Mouse (Mus musculus) liver, embryonic 11.5 days (tissue): ENCODE measurements around the gene Slc6a5. TPM values are rescaled to one million over a fixed set of nuclear protein-coding genes. Genes with fewer than 3 reads are reported as not detected.

Experiments used
- ATAC-seq: fragments of 200-750 bp; cut with Nextera tagmentation; replicated peaks from 2 replicates; pipeline ENCODE4 v1.8.0; 2017; ENCODE audit warnings: moderate number of reproducible peaks, mild to moderate bottlenecking, moderate TSS enrichment, moderate library complexity; ENCODE audit not compliant: low FRiP score
- DNase-seq: peaks from one replicate; pipeline ENCODE4 v3.0.0-alpha.2; 2017; ENCODE audit warnings: low spot score
- H3K27ac ChIP-seq: fragments of 300-500 bp; sonication (generic); 2 replicates; pipeline ENCODE4 v1.5.1; 2014; ENCODE audit warnings: mild to moderate bottlenecking, low read depth, low read length, control low read depth
- H3K27me3 ChIP-seq: fragments of 300-500 bp; sonication (generic); replicated peaks from 2 replicates; pipeline ENCODE4 v1.6.1; 2014; ENCODE audit warnings: low read length, mixed read lengths; ENCODE audit not compliant: control insufficient read depth, insufficient read depth
- H3K36me3 ChIP-seq: fragments of 300-500 bp; sonication (generic); 2 replicates; pipeline ENCODE4 v1.6.1; 2014; ENCODE audit warnings: mild to moderate bottlenecking, low read length, moderate library complexity, mixed read lengths; ENCODE audit not compliant: control insufficient read depth, insufficient read depth
- H3K4me1 ChIP-seq: fragments of 300-500 bp; sonication (generic); replicated peaks from 2 replicates; pipeline ENCODE4 v1.6.1; 2014; ENCODE audit warnings: low read length, mixed read lengths; ENCODE audit not compliant: control insufficient read depth, insufficient read depth
- H3K4me2 ChIP-seq: fragments of 300-500 bp; sonication (generic); 2 replicates; pipeline ENCODE4 v1.6.1; 2014; ENCODE audit warnings: mild to moderate bottlenecking, control low read depth, moderate library complexity
- H3K4me3 ChIP-seq: fragments of 300-500 bp; sonication (generic); 2 replicates; pipeline ENCODE4 v1.5.1; 2014; ENCODE audit warnings: low read depth, low read length, control low read depth
- H3K9ac ChIP-seq: fragments of 300-500 bp; sonication (generic); 2 replicates; pipeline ENCODE4 v1.6.1; 2014; ENCODE audit warnings: low read depth, low read length, control low read depth
- H3K9me3 ChIP-seq: fragments of 300-500 bp; sonication (generic); 2 replicates; pipeline ENCODE4 v1.6.1; 2016; ENCODE audit warnings: low read length, inconsistent platforms, mixed read lengths; ENCODE audit not compliant: control insufficient read depth
- WGBS: fragments of 180-500 bp; shearing (Covaris S2); extraction: QIAGEN DNeasy Blood & Tissue Kit; methylation state at CpG from one replicate; pipeline ENCODE4 v1.1.7; 2014; 5-methylcytosine and 5-hydroxymethylcytosine counted together
- polyA plus RNA-seq: library from polyadenylated mRNA; unstranded; fragments of >200 nt; fragmentation: Nextera tagmentation; extraction: Ambion mirVana; gene quantifications from 2 replicates; pipeline ENCODE4 v1.2.1, GENCODE M21; 2014

The Slc6a5 gene
- polyA plus RNA-seq, 1 experiment from 2014 or later = not detected

DNA sequence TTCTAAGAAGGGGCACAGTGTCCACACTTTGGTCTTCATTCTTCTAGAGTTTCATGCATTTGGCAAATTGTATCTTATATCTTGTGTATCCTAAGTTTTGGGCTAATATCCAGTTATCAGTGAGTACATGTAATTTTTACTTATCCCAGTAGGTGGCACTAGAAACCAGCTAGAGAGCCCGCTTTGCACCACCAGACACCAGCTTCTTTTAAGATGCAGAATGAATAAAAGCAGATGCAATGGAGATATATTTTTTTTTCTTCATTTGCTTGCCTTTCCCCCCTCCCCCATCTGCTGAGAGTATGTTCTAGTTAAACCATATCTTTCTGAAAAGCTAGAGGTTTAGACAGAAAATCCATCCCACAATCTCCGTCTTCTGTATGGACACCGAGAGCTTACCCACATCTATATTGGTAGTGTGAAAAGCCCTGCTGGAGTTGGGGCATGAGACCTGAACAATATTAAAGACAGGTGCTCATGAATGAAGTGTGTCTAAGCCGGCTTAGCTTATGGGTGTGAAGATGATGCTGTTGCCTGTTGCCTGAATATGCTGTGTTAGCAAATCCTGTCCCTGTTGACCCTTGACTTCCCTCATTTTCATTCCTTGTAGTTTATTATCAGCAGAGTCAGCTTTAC lies 43.7 kb downstream of the Slc6a5 start:
- DNase-seq (no peak), ATAC-seq (no peak)
- no peaks in the 10 kb centered on the region for H3K4me1 ChIP-seq
- no peaks in the 10 kb centered on the region for H3K27me3 ChIP-seq
- no peak overlapping the region for H3K4me3 ChIP-seq
- H3K4me2 ChIP-seq = no peak overlapping the region
- no peak overlapping the region for H3K27ac ChIP-seq
- no peak overlapping the region for H3K9ac ChIP-seq
- no peaks in the 10 kb centered on the region for H3K9me3 ChIP-seq
- 56% methylated on average over 4 of the region's 4 CpGs for WGBS
- H3K36me3 ChIP-seq = no peaks in the 10 kb centered on the region

DNA sequence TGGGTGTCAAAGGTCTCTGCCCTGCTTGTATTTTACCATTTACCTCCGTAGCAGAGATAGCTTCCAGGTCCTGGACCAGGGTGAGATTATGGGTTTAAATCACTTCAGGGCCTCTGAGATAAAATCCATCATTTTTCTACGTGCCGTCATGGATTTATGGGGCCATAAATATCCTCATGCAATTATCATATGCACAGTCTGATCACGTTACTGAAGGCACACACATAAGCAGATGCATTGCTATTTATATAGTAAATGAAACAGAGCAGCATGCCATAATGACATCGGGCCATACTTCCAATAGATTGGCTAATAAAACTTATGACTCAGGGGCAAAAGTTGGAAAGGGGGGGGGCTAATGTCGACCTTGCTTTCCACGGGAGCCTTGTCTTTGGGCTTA lies 44.9 kb downstream of the Slc6a5 start:
- DNase-seq (no peak), ATAC-seq (no peak)
- WGBS = 74% methylated on average over 7 of the region's 7 CpGs
- H3K4me3 ChIP-seq = no peak overlapping the region
- no peak overlapping the region for H3K27ac ChIP-seq
- H3K9me3 ChIP-seq = no peaks in the 10 kb centered on the region
- H3K4me2 ChIP-seq = no peak overlapping the region
- no peaks in the 10 kb centered on the region for H3K27me3 ChIP-seq
- H3K4me1 ChIP-seq = no peaks in the 10 kb centered on the region
- H3K36me3 ChIP-seq = no peaks in the 10 kb centered on the region
- H3K9ac ChIP-seq = no peak overlapping the region

DNA sequence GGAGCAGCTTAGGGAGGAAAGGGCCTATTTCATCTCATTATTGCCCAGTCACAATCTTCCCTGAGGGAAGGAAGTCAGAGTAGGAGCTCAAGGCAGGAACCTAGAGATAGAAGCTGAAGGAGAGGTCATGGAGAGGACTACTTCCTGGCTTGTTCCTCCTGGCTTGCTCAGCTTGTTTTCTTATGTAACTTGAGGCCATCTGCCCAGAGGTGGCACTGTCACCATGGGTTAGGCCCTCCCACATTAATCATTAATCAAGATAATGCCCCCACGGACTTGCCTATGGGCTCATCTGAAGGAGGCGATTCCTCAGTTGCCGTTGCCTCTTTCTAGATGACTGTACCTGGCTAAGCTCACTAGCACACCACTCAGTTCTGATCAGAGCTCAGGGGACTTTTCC lies 47.2 kb downstream of the Slc6a5 start:
- Histone ChIP-seq H3K4me2 (no peak overlapping the region), H3K4me1 (no peaks in the 10 kb centered on the region), H3K27ac (no peak overlapping the region), H3K9me3 (no peaks in the 10 kb centered on the region), H3K9ac (no peak overlapping the region), H3K27me3 (no peaks in the 10 kb centered on the region), H3K36me3 (no peaks in the 10 kb centered on the region), H3K4me3 (no peak overlapping the region)
- 64% methylated on average over 3 of the region's 3 CpGs for WGBS
- DNase-seq (no peak), ATAC-seq (no peak)

DNA sequence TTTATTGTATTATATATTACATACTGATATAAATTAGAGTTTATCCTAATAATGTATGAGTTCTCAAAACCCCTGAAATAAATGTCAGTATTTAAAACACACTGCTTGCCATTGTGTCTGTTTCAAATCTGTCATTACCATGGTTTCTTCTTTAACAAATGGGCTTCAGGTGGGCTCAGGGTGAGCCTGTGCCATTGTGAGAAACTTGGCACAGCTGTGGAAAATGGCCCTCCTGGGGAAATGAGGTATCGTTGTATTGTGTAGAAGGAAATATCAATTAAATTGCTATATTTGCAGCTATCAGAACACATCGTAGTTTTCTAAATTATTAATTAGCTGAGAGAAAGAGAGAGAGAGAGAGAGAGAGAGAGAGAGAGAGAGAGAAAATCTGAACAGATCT lies 53.8 kb downstream of the Slc6a5 start:
- 82% methylated on average over 2 of the region's 2 CpGs for WGBS

DNA sequence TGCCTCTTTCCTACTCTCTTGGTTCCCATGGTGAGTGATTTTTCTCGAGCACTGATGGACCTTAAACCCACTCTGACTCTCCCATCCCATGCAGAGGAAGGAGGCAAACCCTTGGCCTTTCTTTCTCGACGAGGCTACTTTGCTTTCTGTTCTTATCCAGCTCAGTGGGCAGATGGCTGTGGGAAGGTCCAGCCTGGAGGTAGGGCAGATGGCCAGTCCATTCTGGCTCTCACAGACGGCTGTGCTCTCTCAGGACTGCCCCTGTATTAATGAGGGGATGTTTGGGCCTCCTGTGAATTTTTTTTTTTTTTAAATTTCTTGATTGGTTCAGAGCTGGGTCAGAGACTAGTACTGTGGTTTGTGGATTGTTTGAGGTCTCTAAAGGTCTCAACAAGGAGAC lies 59.6 kb downstream of the Slc6a5 start:
- H3K9me3 ChIP-seq = no peaks in the 10 kb centered on the region
- DNase-seq (no peak), ATAC-seq (no peak)
- H3K36me3 ChIP-seq = no peaks in the 10 kb centered on the region
- peaks cover 10% of the 10 kb centered on the region for H3K27me3 ChIP-seq
- whole genome bisulfite sequencing = 41% methylated on average over 4 of the region's 4 CpGs
- H3K4me3 ChIP-seq = no peak overlapping the region
- no peak overlapping the region for H3K9ac ChIP-seq
- H3K4me2 ChIP-seq = no peak overlapping the region
- H3K4me1 ChIP-seq = no peaks in the 10 kb centered on the region
- no peak overlapping the region for H3K27ac ChIP-seq

More for the DNA sequence above, 53.8 kb downstream of the Slc6a5 start:
- no peaks in the 10 kb centered on the region for H3K27me3 ChIP-seq
- DNase-seq (no peak), ATAC-seq (no peak)
- H3K4me1 ChIP-seq = no peaks in the 10 kb centered on the region
- no peak overlapping the region for H3K27ac ChIP-seq
- no peak overlapping the region for H3K4me2 ChIP-seq
- H3K4me3 ChIP-seq = no peak overlapping the region
- H3K36me3 ChIP-seq = no peaks in the 10 kb centered on the region
- no peak overlapping the region for H3K9ac ChIP-seq
- H3K9me3 ChIP-seq = no peaks in the 10 kb centered on the region

DNA sequence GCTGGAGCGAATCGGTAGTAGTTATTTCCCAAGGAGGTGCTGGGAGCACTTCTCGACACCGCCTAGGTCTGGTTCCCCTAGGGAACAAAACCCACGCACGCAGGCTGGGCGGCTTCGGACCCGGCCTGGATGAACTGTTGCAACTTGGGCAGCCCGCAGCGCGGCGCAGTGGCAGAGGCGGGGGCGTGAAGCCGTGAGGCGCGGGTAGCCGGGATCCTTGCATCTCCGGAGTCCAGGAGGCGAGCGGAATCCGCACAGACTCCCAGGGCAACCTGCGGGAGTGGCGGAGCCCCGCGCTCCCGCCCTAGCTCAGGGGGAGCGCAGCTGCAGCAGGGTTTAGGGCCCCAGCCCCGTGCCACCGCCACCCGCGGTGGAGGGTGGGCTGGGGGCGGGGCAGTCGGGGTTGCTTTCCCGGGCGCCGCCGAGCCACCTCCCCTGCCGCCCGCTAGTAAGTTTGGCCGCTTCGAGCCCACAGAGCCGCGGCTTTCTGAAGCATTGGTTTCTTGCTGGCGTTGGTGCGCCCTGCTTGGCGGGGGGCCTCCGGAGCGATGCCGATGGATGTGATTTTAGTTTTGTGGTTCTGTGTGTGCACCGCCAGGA lies 65.0 kb downstream of the Slc6a5 start, which contains the start of gene Nell1:
TSS of gene Nell1 (plus strand) at position 24 of the 600 bp plus-strand sequence.
- no peak within 1 kb of the TSS for H3K9ac ChIP-seq
- peaks cover 48% of the 10 kb centered on the region for H3K27me3 ChIP-seq
- peak within 1 kb of the TSS; percentile 69 for H3K4me2 ChIP-seq
- peak within 1 kb of the TSS; percentile 48 for H3K4me3 ChIP-seq
- no peaks in the 10 kb centered on the region for H3K9me3 ChIP-seq
- no peak for DNase-seq
- 2% methylated on average over 52 of the region's 52 CpGs for WGBS
- H3K36me3 ChIP-seq = no peaks in the 10 kb centered on the region
- no peak within 1 kb of the TSS for H3K27ac ChIP-seq
- H3K4me1 ChIP-seq = no peaks in the 10 kb centered on the region
- no peak for ATAC-seq

DNA sequence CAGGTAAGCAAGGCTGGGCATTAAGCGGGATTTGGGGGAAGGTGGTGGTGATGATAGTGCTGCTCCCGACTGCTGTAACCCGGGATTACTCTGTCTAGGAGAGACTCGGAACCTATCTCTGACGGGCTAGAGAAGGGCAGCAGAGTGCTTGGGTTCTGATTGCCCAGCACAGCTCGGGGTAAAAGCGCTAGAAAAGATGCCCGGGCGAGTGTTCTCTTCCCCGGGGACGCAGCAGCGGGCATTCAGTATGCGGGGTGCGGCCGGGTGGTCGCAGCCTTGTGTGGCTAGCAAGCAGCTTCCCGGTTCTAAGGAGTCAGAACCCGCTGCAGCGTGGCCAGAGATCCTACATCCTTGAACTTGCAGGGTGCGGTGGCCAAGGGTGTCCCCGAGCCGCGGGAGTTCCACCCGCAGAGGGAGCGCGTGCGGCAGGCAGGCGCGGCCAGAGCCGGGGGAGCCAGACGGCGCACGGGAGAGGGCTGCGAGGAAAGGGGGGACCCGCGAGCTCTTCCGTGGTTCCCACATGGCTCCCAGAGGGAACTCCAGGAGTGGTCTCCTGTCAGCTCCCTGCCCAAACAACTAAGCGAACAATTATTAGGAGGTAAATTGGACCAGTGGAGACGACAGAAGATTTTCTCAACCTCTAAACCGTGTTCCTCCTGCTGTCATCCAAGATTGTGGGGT lies 65.6 kb downstream of the Slc6a5 start:
- Histone ChIP-seq H3K27me3 (peaks cover 48% of the 10 kb centered on the region), H3K4me2 (peak overlapping the region; percentile 69), H3K9me3 (no peaks in the 10 kb centered on the region), H3K4me1 (no peaks in the 10 kb centered on the region), H3K9ac (no peak overlapping the region), H3K36me3 (no peaks in the 10 kb centered on the region), H3K27ac (no peak overlapping the region), H3K4me3 (peak overlapping the region; percentile 48)
- no peak for ATAC-seq
- WGBS = 2% methylated on average over 40 of the region's 40 CpGs
- DNase-seq = no peak

DNA sequence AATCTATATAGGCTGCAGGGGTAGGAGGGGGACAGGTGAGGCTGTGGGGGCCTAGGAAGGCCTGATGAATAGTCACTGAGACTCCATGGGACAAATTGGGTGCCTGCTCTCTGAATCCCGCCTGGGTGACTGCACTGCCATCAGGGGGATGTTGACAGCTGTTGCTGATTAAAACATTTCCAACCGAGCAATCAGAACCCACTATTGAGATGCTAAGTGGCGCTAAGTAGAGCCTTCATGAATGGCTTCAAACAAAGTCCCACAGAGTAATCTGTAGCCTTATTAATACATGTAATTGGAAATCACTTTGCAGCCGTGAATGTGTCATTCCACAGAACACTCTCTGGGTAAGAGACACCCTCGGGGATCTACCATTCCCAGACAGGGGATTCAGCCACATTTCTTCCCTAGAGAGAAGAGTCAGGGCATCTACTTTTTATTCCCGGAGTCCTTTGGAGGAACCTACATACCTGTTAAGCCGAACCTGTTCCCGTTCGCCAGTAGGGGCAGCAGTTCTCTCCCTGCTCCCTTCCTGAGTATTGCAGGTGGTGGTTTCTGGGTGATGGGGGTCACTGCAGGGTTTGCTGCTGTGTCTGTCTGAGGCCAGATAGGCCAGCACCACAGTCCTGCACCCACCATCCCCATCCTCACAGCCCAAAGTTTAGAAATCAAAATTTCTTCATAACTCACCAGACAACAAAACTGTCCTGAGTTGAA lies 71.7 kb downstream of the Slc6a5 start:
- Histone ChIP-seq H3K27me3 (peaks cover 16% of the 10 kb centered on the region), H3K36me3 (no peaks in the 10 kb centered on the region), H3K4me2 (no peak overlapping the region), H3K9me3 (no peaks in the 10 kb centered on the region), H3K4me3 (no peak overlapping the region), H3K9ac (no peak overlapping the region), H3K4me1 (no peaks in the 10 kb centered on the region), H3K27ac (no peak overlapping the region)
- ATAC-seq (no peak), DNase-seq (no peak)
- WGBS = 24% methylated on average over 9 of the region's 9 CpGs
